Mouse (Mus musculus): ENCODE results near the gene Sec24b.

GRCm38 (mm10) chr3:130095160-130095781 is 33.9 kb upstream of the Sec24b start:
- TF ChIP-seq EP300 (IDR thresholded peaks at IDR 0.05; ENCODE audit: low read depth) (no peak), CTCF (IDR thresholded peaks at IDR 0.05; ENCODE audit: low read depth) (peak; percentile 49)
